Comparison of ENCODE assay signal across 15 mouse cellular contexts in the genomic region with DNA sequence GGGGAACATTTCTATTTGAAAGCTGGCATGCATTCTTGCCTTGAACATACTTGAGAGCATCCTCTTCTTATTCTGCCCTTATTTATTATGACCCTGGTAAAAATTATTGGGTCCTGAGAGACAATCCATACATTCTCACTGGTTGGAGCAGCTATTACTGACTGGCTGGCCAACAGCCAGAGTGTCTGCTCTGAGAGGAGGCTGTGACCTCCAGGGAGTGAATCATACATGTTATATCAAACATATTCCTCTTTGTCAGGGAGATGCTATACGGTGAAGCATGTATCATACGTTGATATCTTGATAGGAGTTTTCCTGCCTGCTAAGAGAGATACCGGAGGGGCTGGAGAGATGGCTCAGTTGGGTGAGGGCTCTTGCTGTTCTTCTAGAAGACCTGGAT.
"Had no signal": no experiment of that assay in that cellular context is flagged by ENCODE, and none has a peak within 500 bp of the region (broad histone marks: within the 10 kb centered on the region; RNA-seq: fewer than 3 reads in every experiment).

No protein-coding gene starts in this region.

- H3K4me2 ChIP-seq: limb, embryonic 15.5 days; liver, embryonic 12.5 days; lung, embryonic 14.5 days; neural tube, embryonic 12.5 days had no signal

- H3K9me3 ChIP-seq: limb, embryonic 15.5 days; liver, embryonic 12.5 days; midbrain, embryonic 10.5 days; neural tube, embryonic 12.5 days had no signal

- H3K9ac ChIP-seq: limb, embryonic 15.5 days; liver, embryonic 12.5 days; lung, embryonic 14.5 days; neural tube, embryonic 12.5 days had no signal

- H3K36me3 ChIP-seq: limb, embryonic 15.5 days; midbrain, embryonic 10.5 days; neural tube, embryonic 12.5 days had no signal

- H3K4me1 ChIP-seq: liver, embryonic 12.5 days; midbrain, embryonic 10.5 days; neural tube, embryonic 12.5 days had no signal

- H3K4me3 ChIP-seq: limb, embryonic 15.5 days; liver, embryonic 12.5 days; midbrain, embryonic 10.5 days; neural tube, embryonic 12.5 days had no signal

- H3K27me3 ChIP-seq: limb, embryonic 15.5 days; liver, embryonic 12.5 days; neural tube, embryonic 12.5 days had no signal

- ATAC-seq: liver, embryonic 12.5 days had no signal

- DNase-seq: kidney, postnatal 36 days; layer of hippocampus, adult 9-11 months; layer of hippocampus, postnatal 36 days; lung, embryonic 14.5 days; lung, postnatal 10 days; lung, postnatal 4 days; midbrain, embryonic 14.5 days; thymus, adult 2 months; thymus, postnatal 25 days had no signal

- H3K27ac ChIP-seq: kidney, postnatal 0 days; limb, embryonic 15.5 days; liver, embryonic 12.5 days; midbrain, embryonic 10.5 days; neural tube, embryonic 12.5 days; stomach, postnatal 0 days had no signal
